Mouse (Mus musculus): ENCODE measurements around the gene Rps8. TPM values are rescaled to one million over a fixed set of nuclear protein-coding genes. Genes with fewer than 3 reads are reported as not detected.

The Rps8 gene
- total and polyA plus RNA-seq, 3 experiments = 1,132 to 5,186 (median 1,156) TPM

DNA sequence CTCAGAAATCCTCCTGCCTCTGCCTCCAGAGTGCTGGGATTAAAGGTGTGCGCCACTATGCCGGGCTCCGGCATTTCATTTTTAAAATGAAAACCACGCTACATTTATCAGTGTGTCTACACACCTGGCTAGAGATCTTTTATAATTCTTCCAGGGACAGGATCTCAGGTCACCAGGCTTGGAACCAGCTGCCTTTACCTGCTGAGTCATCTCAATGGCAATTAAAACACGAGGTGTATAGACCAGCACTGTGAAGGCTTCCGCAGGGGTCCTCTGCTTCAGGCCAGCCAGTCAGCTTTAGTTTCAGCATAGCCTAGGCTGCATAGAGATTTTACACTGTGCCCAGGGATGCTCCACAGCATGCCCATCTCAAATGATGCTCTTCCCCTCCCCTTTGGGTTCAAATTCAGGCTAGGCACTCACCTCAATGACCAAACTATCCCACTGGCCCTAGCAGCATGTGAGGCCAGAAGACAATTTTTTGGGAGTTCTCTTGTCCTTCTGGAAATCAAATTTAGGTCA lies 5.8 kb downstream of the Rps8 start:
- Histone ChIP-seq H3K9ac (ENCODE audit: control insufficient read depth, low read depth, low read length, poor library complexity, severe bottlenecking) (no peak overlapping the region), H3K27ac (ENCODE audit: control insufficient read depth, low read depth, low read length) (peak overlapping the region; percentile 4; the same call in 1 of the 2 replicates), H3K36me3 (ENCODE audit: control insufficient read depth in 1 of 2, insufficient read depth in 2 of 2, low read length in 2 of 2) (peaks cover 16 to 19% of the 10 kb centered on the region in 2 experiments), H3K4me3 (ENCODE audit: control insufficient read depth in 1 of 2, insufficient read depth in 1 of 2, low read depth in 2 of 2, low read length in 2 of 2) (no peak overlapping the region), H3K79me2 (ENCODE audit: control insufficient read depth, insufficient read depth, low read length, poor library complexity) (peaks cover 33% of the 10 kb centered on the region), H3K4me1 (ENCODE audit: control insufficient read depth in 1 of 2, insufficient read depth in 2 of 2, low read length in 2 of 2) (peaks cover 0 to 18% of the 10 kb centered on the region in 2 experiments; a peak in 2 of 4 replicates), H3K9me3 (replicated peaks; ENCODE audit: insufficient read depth, low read length) (no peaks in the 10 kb centered on the region), H3K27me3 (ENCODE audit: control insufficient read depth in 1 of 2, insufficient read depth in 2 of 2, low read length in 2 of 2) (no peaks in the 10 kb centered on the region)
- TF ChIP-seq MAFK (IDR thresholded peaks at IDR 0.05; ENCODE audit: borderline replicate concordance, low read depth, low read length) (no peak), POLR2AphosphoS2 (IDR thresholded peaks at IDR 0.05; ENCODE audit: low read length) (peak; percentile 10; the same call in 1 of the 2 replicates), TCF12 (IDR thresholded peaks at IDR 0.05; ENCODE audit: low read depth, low read length) (no peak), POLR2A (IDR thresholded peaks at IDR 0.05; ENCODE audit: control insufficient read depth in 1 of 2, insufficient read depth in 1 of 2, low read depth in 1 of 2, low read length in 2 of 2, poor library complexity in 1 of 2) (peak in 1 of 2 experiments; percentile 64; a peak in 2 of 4 replicates), HCFC1 (IDR thresholded peaks at IDR 0.05; ENCODE audit: low read depth, low read length) (no peak)
- DNase-seq (ENCODE audit: low read depth, low spot score) = peak; percentile 48

DNA sequence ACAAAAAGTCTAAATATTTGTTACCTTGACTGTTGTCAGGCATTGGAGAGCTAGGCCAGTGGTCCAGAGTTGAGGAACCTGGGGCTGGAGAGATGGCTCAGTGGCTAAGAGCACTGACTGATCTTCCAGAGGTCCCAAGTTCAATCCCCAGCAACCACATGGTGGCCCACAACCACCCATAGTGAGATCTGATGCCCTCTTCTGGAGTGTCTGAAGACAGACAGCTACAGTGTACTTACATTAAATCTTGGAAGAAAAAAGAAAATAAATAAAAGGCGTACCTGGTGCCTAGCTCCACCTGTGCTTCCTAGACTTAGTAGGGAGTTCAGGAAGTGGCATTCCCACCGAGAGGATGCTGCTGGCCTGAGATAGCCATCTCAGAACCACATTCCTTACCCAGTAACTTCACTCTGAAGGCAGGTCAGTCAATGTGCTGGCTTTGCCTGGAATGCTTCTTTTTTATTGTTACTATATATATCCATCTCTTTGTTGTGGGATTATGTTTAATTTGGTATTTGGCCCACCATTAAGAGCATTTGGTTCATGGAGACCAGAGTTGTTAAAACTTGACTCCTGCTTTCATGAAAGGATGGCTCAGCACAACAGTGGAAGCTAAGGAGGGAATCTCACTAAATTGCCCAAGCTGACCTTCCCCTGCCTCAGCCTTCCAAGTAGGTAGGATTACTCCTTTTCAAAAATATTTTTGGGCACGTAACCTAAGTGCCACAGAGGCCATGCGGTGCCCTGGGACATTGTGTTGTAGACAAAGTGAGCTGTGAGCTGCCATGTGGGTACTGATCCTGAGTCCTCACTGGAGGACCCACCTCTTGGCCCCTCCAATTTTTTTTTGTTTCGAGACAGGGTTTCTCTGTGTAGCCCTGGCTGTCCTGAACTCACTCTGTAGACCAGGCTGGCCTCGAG lies 6.5 kb downstream of the Rps8 start:
- H3K4me3 ChIP-seq (ENCODE audit: control insufficient read depth in 1 of 2, insufficient read depth in 1 of 2, low read depth in 2 of 2, low read length in 2 of 2) = no peak overlapping the region
- H3K79me2 ChIP-seq (ENCODE audit: control insufficient read depth, insufficient read depth, low read length, poor library complexity) = peaks cover 25% of the 10 kb centered on the region
- no peaks in the 10 kb centered on the region for H3K27me3 ChIP-seq (ENCODE audit: control insufficient read depth in 1 of 2, insufficient read depth in 2 of 2, low read length in 2 of 2)
- H3K4me1 ChIP-seq (ENCODE audit: control insufficient read depth in 1 of 2, insufficient read depth in 2 of 2, low read length in 2 of 2) = peaks cover 0 to 18% of the 10 kb centered on the region in 2 experiments; a peak in 2 of 4 replicates
- DNase-seq (ENCODE audit: low read depth, low spot score) = peak; percentile 68
- peak in 2 of 3 experiments; percentile 8 to 17; a peak in 1 of 6 replicates for TF ChIP-seq CTCF (IDR thresholded peaks at IDR 0.05 in 2 of 3, conservative IDR thresholded peaks at IDR 0.05 in 1 of 3; ENCODE audit: control insufficient read depth in 1 of 3, insufficient read depth in 1 of 3, low read depth in 2 of 3, low read length in 3 of 3, poor library complexity in 1 of 3, severe bottlenecking in 1 of 3)
- TF ChIP-seq MYB (IDR thresholded peaks at IDR 0.05; ENCODE audit: low read depth, low read length) = peak; percentile 17
- TF ChIP-seq TBP (IDR thresholded peaks at IDR 0.05; ENCODE audit: low read depth, low read length) = peak; percentile 59
- TF ChIP-seq MYC (IDR thresholded peaks at IDR 0.05; ENCODE audit: low read depth, low read length) = 0 out of 2 replicates have a peak, but pooled peaks have one; percentile 21
- TF ChIP-seq POLR2A (IDR thresholded peaks at IDR 0.05; ENCODE audit: control insufficient read depth in 1 of 2, insufficient read depth in 1 of 2, low read depth in 1 of 2, low read length in 2 of 2, poor library complexity in 1 of 2) = peak in 1 of 2 experiments; percentile 55; a peak in 2 of 4 replicates
- 0 out of 2 replicates have a peak, but pooled peaks have one; percentile 7 for TF ChIP-seq CHD2 (IDR thresholded peaks at IDR 0.05; ENCODE audit: low read length)
- TF ChIP-seq EP300 (IDR thresholded peaks at IDR 0.05; ENCODE audit: low read depth in 1 of 2, low read length in 2 of 2) = no peak
- TF ChIP-seq MAX (IDR thresholded peaks at IDR 0.05; ENCODE audit: low read length) = no peak
- peak; percentile 49; the same call in 1 of the 2 replicates for TF ChIP-seq ZMIZ1 (IDR thresholded peaks at IDR 0.05; ENCODE audit: low read depth, low read length)
- TF ChIP-seq SMC3 (IDR thresholded peaks at IDR 0.05; ENCODE audit: low read depth, low read length) = peak; percentile 1; the same call in 1 of the 2 replicates
- TF ChIP-seq POLR2AphosphoS2 (IDR thresholded peaks at IDR 0.05; ENCODE audit: low read length) = peak; percentile 95
- H3K36me3 ChIP-seq (ENCODE audit: control insufficient read depth in 1 of 2, insufficient read depth in 2 of 2, low read length in 2 of 2) = peaks cover 16 to 17% of the 10 kb centered on the region in 2 experiments
- no peak overlapping the region for H3K9ac ChIP-seq (ENCODE audit: control insufficient read depth, low read depth, low read length, poor library complexity, severe bottlenecking)
- H3K9me3 ChIP-seq (replicated peaks; ENCODE audit: insufficient read depth, low read length) = no peaks in the 10 kb centered on the region
- peak overlapping the region; percentile 15; the same call in 1 of the 2 replicates for H3K27ac ChIP-seq (ENCODE audit: control insufficient read depth, low read depth, low read length)

All from MEL (cell line).